Mouse (Mus musculus) limb, embryonic 14.5 days (tissue): Measurements from ENCODE around the gene Rhox4b. TPM values are rescaled to one million over a fixed set of nuclear protein-coding genes. Genes with fewer than 3 reads are reported as not detected.
"Not testable (repeated sequence)": the region's sequence is repeated elsewhere in the genome, so short reads cannot be mapped to it uniquely, and the experiment has no call there.

Experiments
- ATAC-seq: fragments of 200-750 bp; cut with Nextera tagmentation; 2 replicates; pipeline ENCODE4 v1.8.0; 2017; ENCODE audit warnings: low read depth, moderate number of reproducible peaks, moderate TSS enrichment; ENCODE audit not compliant: low FRiP score
- DNase-seq: peaks from one replicate; pipeline ENCODE4 v3.0.0-alpha.2; 2015; ENCODE audit warnings: low spot score
- H3K27ac ChIP-seq: fragments of 300-500 bp; sonication (generic); replicated peaks from 2 replicates; pipeline ENCODE4 v1.5.1; 2014; ENCODE audit warnings: low read depth, mild to moderate bottlenecking, low read length, moderate library complexity, mixed read lengths
- H3K27me3 ChIP-seq: fragments of 300-500 bp; sonication (generic); 2 replicates; pipeline ENCODE4 v1.6.1; 2014; ENCODE audit warnings: low read length, mixed read lengths; ENCODE audit not compliant: control insufficient read depth, insufficient read depth
- H3K36me3 ChIP-seq: fragments of 300-500 bp; sonication (generic); 2 replicates; pipeline ENCODE4 v1.6.1; 2014; ENCODE audit warnings: mild to moderate bottlenecking, low read length, moderate library complexity, mixed read lengths; ENCODE audit not compliant: control insufficient read depth, insufficient read depth
- H3K4me1 ChIP-seq: fragments of 300-500 bp; sonication (generic); 2 replicates; pipeline ENCODE4 v1.6.1; 2014; ENCODE audit warnings: antibody characterized with exemption, low read length, mixed read lengths; ENCODE audit not compliant: control insufficient read depth, insufficient read depth
- H3K4me2 ChIP-seq: fragments of 300-500 bp; sonication (generic); replicated peaks from 2 replicates; pipeline ENCODE4 v1.6.1; 2014; ENCODE audit warnings: low read depth, mild to moderate bottlenecking, low read length, moderate library complexity; ENCODE audit not compliant: severe bottlenecking
- H3K4me3 ChIP-seq: fragments of 300-500 bp; sonication (generic); replicated peaks from 2 replicates; pipeline ENCODE4 v1.5.1; 2014; ENCODE audit warnings: low read length
- H3K9ac ChIP-seq: fragments of 300-500 bp; sonication (generic); 2 replicates; pipeline ENCODE4 v1.6.1; 2014; ENCODE audit warnings: mild to moderate bottlenecking, low read depth, low read length, moderate library complexity; ENCODE audit not compliant: severe bottlenecking
- H3K9me3 ChIP-seq: fragments of 300-500 bp; sonication (generic); 2 replicates; pipeline ENCODE4 v1.6.1; 2016; ENCODE audit warnings: low read length; ENCODE audit not compliant: control insufficient read depth
- WGBS: fragments of 180-500 bp; shearing (Covaris S2); extraction: QIAGEN DNeasy Blood & Tissue Kit; methylation state at CpG from one replicate; pipeline ENCODE4 v1.1.7; 2014; 5-methylcytosine and 5-hydroxymethylcytosine counted together
- polyA plus RNA-seq, 2 experiments: library from polyadenylated mRNA; depleted of rRNA in 1 of 2; stranded (reverse) in 1 of 2; unstranded in 1 of 2; fragments of >200 nt; fragmentation: Nextera tagmentation in 1 of 2; extraction: Ambion mirVana in 1 of 2; gene quantifications; 2 replicates each; pipeline versions ENCODE4 v1.2.1 to v1.2.3; 2012 to 2014

Gene Rhox4b
- polyA plus RNA-seq (2012; rRNA removed): 0.28 and 0.79 TPM in 2 replicates
- polyA plus RNA-seq (2014; fragmentation: Nextera tagmentation; extraction: Ambion mirVana): 0.70 and 0.98 TPM in 2 replicates

DNA sequence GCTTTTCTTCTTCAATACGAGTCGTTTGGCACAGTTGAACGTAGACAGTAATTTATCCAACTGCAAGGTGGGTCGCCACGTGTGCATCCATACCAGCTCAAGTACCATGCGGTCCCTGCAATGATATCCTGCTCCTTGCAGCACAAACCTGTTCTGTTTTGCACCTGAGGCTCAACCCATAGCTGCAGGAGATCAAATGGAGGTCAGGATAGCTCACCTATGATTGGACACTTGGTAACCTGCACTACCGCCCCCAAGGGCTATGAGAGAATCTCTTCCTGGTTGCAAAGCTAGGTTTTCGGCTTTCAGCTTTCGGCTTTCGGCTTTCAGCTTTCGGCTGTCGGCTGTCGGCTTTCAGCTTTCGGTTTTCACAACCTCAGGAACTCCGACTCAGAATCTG is at the start of gene Rhox4b:
Gene Rhox4b (plus strand): TSS at position 301 of the 400 bp plus-strand sequence.
- not testable (repeated sequence) for H3K9me3 ChIP-seq, H3K4me2 ChIP-seq, H3K4me3 ChIP-seq, DNase-seq, ATAC-seq, H3K27me3 ChIP-seq, H3K27ac ChIP-seq, H3K9ac ChIP-seq, H3K4me1 ChIP-seq, H3K36me3 ChIP-seq
- WGBS: 90% methylated on average over 12 of the region's 15 CpGs

DNA sequence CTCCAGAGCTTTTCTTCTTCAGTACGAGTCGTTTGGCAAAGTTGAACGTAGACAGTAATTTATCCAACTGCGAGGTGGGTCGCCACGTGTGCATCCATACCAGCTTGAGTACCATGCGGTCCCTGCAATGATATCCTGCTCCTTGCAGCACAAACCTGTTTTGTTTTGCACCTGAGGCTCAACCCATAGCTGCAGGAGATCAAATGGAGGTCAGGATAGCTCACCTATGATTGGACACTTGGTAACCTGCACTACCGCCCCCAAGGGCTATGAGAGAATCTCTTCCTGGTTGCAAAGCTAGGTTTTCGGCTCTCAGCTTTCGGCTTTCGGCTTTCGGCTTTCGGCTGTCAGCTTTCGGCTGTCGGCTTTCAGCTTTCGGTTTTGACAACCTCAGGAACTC is 41.7 kb upstream of the Rhox4b start, which contains the start of gene Rhox4a2:
Gene Rhox4a2 (plus strand): TSS at position 301 of the 400 bp plus-strand sequence.
- H3K9ac ChIP-seq, H3K4me1 ChIP-seq, H3K4me3 ChIP-seq, H3K9me3 ChIP-seq, H3K27ac ChIP-seq, H3K36me3 ChIP-seq, H3K27me3 ChIP-seq, ATAC-seq, DNase-seq, H3K4me2 ChIP-seq: not testable (repeated sequence)
- 97% methylated on average over 8 of the region's 16 CpGs for WGBS

DNA sequence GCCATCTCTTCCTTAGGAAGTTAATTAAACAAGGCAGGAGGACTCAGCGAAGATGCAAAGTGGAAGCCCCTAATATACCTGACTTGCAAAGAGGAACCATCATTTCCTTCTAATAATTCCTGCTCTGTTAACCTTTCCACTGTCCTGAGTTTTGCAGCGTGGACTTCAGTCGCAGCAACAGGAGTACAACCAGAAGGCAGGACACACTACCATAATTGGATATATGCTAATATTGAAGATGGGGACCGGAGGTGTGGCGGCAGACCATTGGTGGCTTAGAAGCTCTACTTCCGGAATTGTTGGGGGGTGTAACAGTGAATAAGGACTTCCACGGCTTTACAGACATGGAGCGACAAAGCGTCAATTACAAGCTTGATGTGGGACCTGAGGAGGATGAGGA is 20.5 kb upstream of the Rhox4b start, which contains the start of gene Rhox2b:
Gene Rhox2b (plus strand): TSS at position 301 of the 400 bp plus-strand sequence.
- H3K4me1 ChIP-seq, H3K9me3 ChIP-seq, H3K9ac ChIP-seq, DNase-seq, H3K27me3 ChIP-seq, H3K36me3 ChIP-seq, ATAC-seq, H3K4me3 ChIP-seq, H3K4me2 ChIP-seq, H3K27ac ChIP-seq: not testable (repeated sequence)
- no CpG with 5 or more reads among the region's 9 CpGs for WGBS

DNA sequence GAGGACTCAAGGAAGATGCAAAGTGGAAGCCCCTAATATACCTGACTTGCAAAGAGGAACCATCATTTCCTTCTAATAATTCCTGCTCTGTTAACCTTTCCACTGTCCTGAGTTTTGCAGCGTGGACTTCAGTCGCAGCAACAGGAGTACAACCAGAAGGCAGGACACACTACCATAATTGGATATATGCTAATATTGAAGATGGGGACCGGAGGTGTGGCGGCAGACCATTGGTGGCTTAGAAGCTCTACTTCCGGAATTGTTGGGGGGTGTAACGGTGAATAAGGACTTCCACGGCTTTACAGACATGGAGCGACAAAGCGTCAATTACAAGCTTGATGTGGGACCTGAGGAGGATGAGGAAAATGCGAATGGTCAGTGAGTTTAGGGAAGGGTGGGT is 21.1 kb downstream of the Rhox4b start, which contains the start of gene Rhox2c:
Gene Rhox2c (plus strand): TSS at position 301 of the 400 bp plus-strand sequence.
- H3K36me3 ChIP-seq, DNase-seq, H3K4me2 ChIP-seq, H3K4me3 ChIP-seq, H3K27ac ChIP-seq, H3K27me3 ChIP-seq, H3K9ac ChIP-seq, H3K4me1 ChIP-seq, ATAC-seq, H3K9me3 ChIP-seq: not testable (repeated sequence)
- WGBS: 97% methylated on average over 7 of the region's 10 CpGs

DNA sequence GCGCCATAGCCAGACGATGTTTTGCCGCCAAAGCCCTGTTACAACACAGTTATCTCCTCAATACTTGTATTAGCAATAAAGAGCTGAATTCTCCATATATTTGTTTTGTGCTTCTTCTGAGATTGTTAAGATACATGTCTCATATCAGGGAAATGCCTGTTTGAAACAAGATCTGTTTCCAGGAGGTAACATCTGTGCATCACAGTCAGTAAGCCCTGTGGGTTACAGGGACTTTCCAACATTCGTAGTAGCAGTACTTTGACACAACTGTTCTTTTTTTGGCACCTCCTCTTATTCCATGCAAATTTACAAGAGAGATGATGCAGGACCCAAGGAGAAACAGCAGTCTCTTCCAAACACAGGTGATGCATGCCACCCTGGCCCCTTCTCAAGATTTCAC is 26.0 kb downstream of the Rhox4b start, which contains the start of gene Rhox3c:
Gene Rhox3c (plus strand): TSS at position 301 of the 400 bp plus-strand sequence.
- WGBS: 88% methylated on average over 3 of the region's 4 CpGs
- H3K27ac ChIP-seq, ATAC-seq, H3K4me3 ChIP-seq, H3K4me2 ChIP-seq, H3K4me1 ChIP-seq, H3K27me3 ChIP-seq, DNase-seq, H3K9me3 ChIP-seq, H3K9ac ChIP-seq, H3K36me3 ChIP-seq: not testable (repeated sequence)

DNA sequence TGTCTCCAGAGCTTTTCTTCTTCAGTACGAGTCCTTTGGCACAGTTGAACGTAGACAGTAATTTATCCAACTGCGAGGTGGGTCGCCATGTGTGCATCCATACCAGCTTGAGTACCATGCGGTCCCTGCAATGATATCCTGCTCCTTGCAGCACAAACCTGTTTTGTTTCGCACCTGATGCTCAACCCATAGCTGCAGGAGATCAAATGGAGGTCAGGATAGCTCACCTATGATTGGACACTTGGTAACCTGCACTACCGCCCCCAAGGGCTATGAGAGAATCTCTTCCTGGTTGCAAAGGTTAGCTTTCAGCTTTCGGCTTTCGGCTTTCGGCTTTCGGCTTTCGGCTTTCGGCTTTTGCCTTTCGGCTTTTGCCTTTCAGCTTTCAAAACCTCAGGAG is 47.7 kb downstream of the Rhox4b start, which contains the start of gene Rhox4c:
Gene Rhox4c (plus strand): TSS at position 301 of the 400 bp plus-strand sequence.
- ATAC-seq, H3K36me3 ChIP-seq, H3K4me2 ChIP-seq, H3K27ac ChIP-seq, H3K9ac ChIP-seq, H3K27me3 ChIP-seq, H3K4me1 ChIP-seq, DNase-seq, H3K9me3 ChIP-seq, H3K4me3 ChIP-seq: not testable (repeated sequence)
- 93% methylated on average over 14 of the region's 14 CpGs for WGBS

Other genes starting within 250 kb of the Rhox4b start
- gene Ndufa1, start 241.3 kb upstream of the Rhox4b start, polyA plus RNA-seq (2012; rRNA removed): 271 and 282 TPM in 2 replicates
- gene Ndufa1, start 241.3 kb upstream of the Rhox4b start, polyA plus RNA-seq (2014; fragmentation: Nextera tagmentation; extraction: Ambion mirVana): 430 and 487 TPM in 2 replicates
- gene Rnf113a1, start 241.2 kb upstream of the Rhox4b start, polyA plus RNA-seq (2012; rRNA removed): 7.0 and 7.7 TPM in 2 replicates
- 10.2 and 13.8 TPM in 2 replicates for gene Rnf113a1, start 241.2 kb upstream of the Rhox4b start, polyA plus RNA-seq (2014; fragmentation: Nextera tagmentation; extraction: Ambion mirVana)
- gene Gm9, start 221.5 kb upstream of the Rhox4b start, polyA plus RNA-seq (2012; rRNA removed): 0.32 TPM in 1 of 2 replicates, not detected in the other
- not detected in 2 replicates for gene Gm9, start 221.5 kb upstream of the Rhox4b start, polyA plus RNA-seq (2014; fragmentation: Nextera tagmentation; extraction: Ambion mirVana)
- not detected in 2 replicates for gene Rhox1, start 210.2 kb upstream of the Rhox4b start, polyA plus RNA-seq (2012; rRNA removed)
- not detected in 2 replicates for gene Rhox1, start 210.2 kb upstream of the Rhox4b start, polyA plus RNA-seq (2014; fragmentation: Nextera tagmentation; extraction: Ambion mirVana)
- not detected in 2 replicates for gene Rhox2a, start 187.5 kb upstream of the Rhox4b start, polyA plus RNA-seq (2012; rRNA removed)
- not detected in 2 replicates for gene Rhox2a, start 187.5 kb upstream of the Rhox4b start, polyA plus RNA-seq (2014; fragmentation: Nextera tagmentation; extraction: Ambion mirVana)
- not detected in 2 replicates for gene Rhox3a, start 182.6 kb upstream of the Rhox4b start, polyA plus RNA-seq (2012; rRNA removed)
- gene Rhox3a, start 182.6 kb upstream of the Rhox4b start, polyA plus RNA-seq (2014; fragmentation: Nextera tagmentation; extraction: Ambion mirVana): not detected in 2 replicates
- not detected in 2 replicates for gene Rhox4a, start 167.2 kb upstream of the Rhox4b start, polyA plus RNA-seq (2012; rRNA removed)
- 0.15 TPM in 1 of 2 replicates, not detected in the other for gene Rhox4a, start 167.2 kb upstream of the Rhox4b start, polyA plus RNA-seq (2014; fragmentation: Nextera tagmentation; extraction: Ambion mirVana)
- not detected in 2 replicates for gene Rhox3a2, start 52.5 kb upstream of the Rhox4b start, polyA plus RNA-seq (2012; rRNA removed)
- not detected in 2 replicates for gene Rhox3a2, start 52.5 kb upstream of the Rhox4b start, polyA plus RNA-seq (2014; fragmentation: Nextera tagmentation; extraction: Ambion mirVana)
- gene Rhox4a2, start 41.6 kb upstream of the Rhox4b start, polyA plus RNA-seq (2012; rRNA removed): 0.41 and 0.89 TPM in 2 replicates
- gene Rhox4a2, start 41.6 kb upstream of the Rhox4b start, polyA plus RNA-seq (2014; fragmentation: Nextera tagmentation; extraction: Ambion mirVana): 0.86 and 1.2 TPM in 2 replicates
- gene Rhox2b, start 20.4 kb upstream of the Rhox4b start, polyA plus RNA-seq (2012; rRNA removed): not detected in 2 replicates
- gene Rhox2b, start 20.4 kb upstream of the Rhox4b start, polyA plus RNA-seq (2014; fragmentation: Nextera tagmentation; extraction: Ambion mirVana): not detected in 2 replicates
- not detected in 2 replicates for gene Rhox2c, start 21.2 kb downstream of the Rhox4b start, polyA plus RNA-seq (2012; rRNA removed)
- not detected in 2 replicates for gene Rhox2c, start 21.2 kb downstream of the Rhox4b start, polyA plus RNA-seq (2014; fragmentation: Nextera tagmentation; extraction: Ambion mirVana)
- gene Rhox3c, start 26.1 kb downstream of the Rhox4b start, polyA plus RNA-seq (2012; rRNA removed): not detected in 2 replicates
- not detected in 2 replicates for gene Rhox3c, start 26.1 kb downstream of the Rhox4b start, polyA plus RNA-seq (2014; fragmentation: Nextera tagmentation; extraction: Ambion mirVana)
- not detected in 2 replicates for gene Rhox4c, start 47.8 kb downstream of the Rhox4b start, polyA plus RNA-seq (2012; rRNA removed)
- gene Rhox4c, start 47.8 kb downstream of the Rhox4b start, polyA plus RNA-seq (2014; fragmentation: Nextera tagmentation; extraction: Ambion mirVana): not detected in 2 replicates
- not detected in 2 replicates for gene Rhox2d, start 60.9 kb downstream of the Rhox4b start, polyA plus RNA-seq (2012; rRNA removed)
- not detected in 2 replicates for gene Rhox2d, start 60.9 kb downstream of the Rhox4b start, polyA plus RNA-seq (2014; fragmentation: Nextera tagmentation; extraction: Ambion mirVana)
- gene Rhox4d, start 81.9 kb downstream of the Rhox4b start, polyA plus RNA-seq (2012; rRNA removed): not detected in 2 replicates
- gene Rhox4d, start 81.9 kb downstream of the Rhox4b start, polyA plus RNA-seq (2014; fragmentation: Nextera tagmentation; extraction: Ambion mirVana): 0.18 TPM in 1 of 2 replicates, not detected in the other
- gene Rhox2e, start 98.0 kb downstream of the Rhox4b start, polyA plus RNA-seq (2012; rRNA removed): not detected in 2 replicates
- gene Rhox2e, start 98.0 kb downstream of the Rhox4b start, polyA plus RNA-seq (2014; fragmentation: Nextera tagmentation; extraction: Ambion mirVana): not detected in 2 replicates
- gene Rhox3e, start 109.5 kb downstream of the Rhox4b start, polyA plus RNA-seq (2012; rRNA removed): not detected in 2 replicates
- not detected in 2 replicates for gene Rhox3e, start 109.5 kb downstream of the Rhox4b start, polyA plus RNA-seq (2014; fragmentation: Nextera tagmentation; extraction: Ambion mirVana)
- not detected in 2 replicates for gene Rhox4e, start 124.9 kb downstream of the Rhox4b start, polyA plus RNA-seq (2012; rRNA removed)
- gene Rhox4e, start 124.9 kb downstream of the Rhox4b start, polyA plus RNA-seq (2014; fragmentation: Nextera tagmentation; extraction: Ambion mirVana): 0.23 TPM in 1 of 2 replicates, not detected in the other
- gene Rhox2f, start 138.9 kb downstream of the Rhox4b start, polyA plus RNA-seq (2012; rRNA removed): not detected in 2 replicates
- gene Rhox2f, start 138.9 kb downstream of the Rhox4b start, polyA plus RNA-seq (2014; fragmentation: Nextera tagmentation; extraction: Ambion mirVana): not detected in 2 replicates
- not detected in 2 replicates for gene Rhox3f, start 148.5 kb downstream of the Rhox4b start, polyA plus RNA-seq (2012; rRNA removed)
- not detected in 2 replicates for gene Rhox3f, start 148.5 kb downstream of the Rhox4b start, polyA plus RNA-seq (2014; fragmentation: Nextera tagmentation; extraction: Ambion mirVana)
- not detected in 2 replicates for gene Rhox4f, start 175.2 kb downstream of the Rhox4b start, polyA plus RNA-seq (2012; rRNA removed)
- not detected in 2 replicates for gene Rhox4f, start 175.2 kb downstream of the Rhox4b start, polyA plus RNA-seq (2014; fragmentation: Nextera tagmentation; extraction: Ambion mirVana)
- not detected in 2 replicates for gene Rhox3g, start 196.1 kb downstream of the Rhox4b start, polyA plus RNA-seq (2012; rRNA removed)
- gene Rhox3g, start 196.1 kb downstream of the Rhox4b start, polyA plus RNA-seq (2014; fragmentation: Nextera tagmentation; extraction: Ambion mirVana): not detected in 2 replicates
- gene Rhox2g, start 211.0 kb downstream of the Rhox4b start, polyA plus RNA-seq (2012; rRNA removed): not detected in 2 replicates
- gene Rhox2g, start 211.0 kb downstream of the Rhox4b start, polyA plus RNA-seq (2014; fragmentation: Nextera tagmentation; extraction: Ambion mirVana): not detected in 2 replicates
- gene Rhox4g, start 218.8 kb downstream of the Rhox4b start, polyA plus RNA-seq (2012; rRNA removed): not detected in 2 replicates
- not detected in 2 replicates for gene Rhox4g, start 218.8 kb downstream of the Rhox4b start, polyA plus RNA-seq (2014; fragmentation: Nextera tagmentation; extraction: Ambion mirVana)
- not detected in 2 replicates for gene Rhox3h, start 236.3 kb downstream of the Rhox4b start, polyA plus RNA-seq (2012; rRNA removed)
- gene Rhox3h, start 236.3 kb downstream of the Rhox4b start, polyA plus RNA-seq (2014; fragmentation: Nextera tagmentation; extraction: Ambion mirVana): not detected in 2 replicates
- gene Rhox2h, start 240.8 kb downstream of the Rhox4b start, polyA plus RNA-seq (2012; rRNA removed): not detected in 2 replicates
- not detected in 2 replicates for gene Rhox2h, start 240.8 kb downstream of the Rhox4b start, polyA plus RNA-seq (2014; fragmentation: Nextera tagmentation; extraction: Ambion mirVana)